Mouse (Mus musculus) left cerebral cortex, adult 8-10 months (tissue): ENCODE measurements around the gene Smim15. TPM values are rescaled to one million over a fixed set of nuclear protein-coding genes. Genes with fewer than 3 reads are reported as not detected.
A peak's percentile ranks its signal among the peaks of the same experiment; 100 is the strongest.

Experiments
- DNase-seq, 2 experiments: peaks; one replicate each; pipeline ENCODE4 v3.0.0; 2022; ENCODE audit warnings: low spot score in 2 of 2
- total RNA-seq, 4 experiments: library from RNA; stranded (reverse); gene quantifications; 2 replicates each; pipeline ENCODE4 v1.2.4; 2022

Smim15 gene
- total RNA-seq = 10 to 100 TPM; 39.2 to 48.6 (median 45.1) TPM

- DNase-seq = peak; percentile 67 to 80
Observed at GRCm38 (mm10) chr13:108044222-108044941, at the start of gene Smim15. Smim15 (plus strand) TSS chr13:108044446.

- DNase-seq = no peak
Observed at GRCm38 (mm10) chr13:107995211-107995610, 49.0 kb upstream of the Smim15 start.

- DNase-seq = no peak
Observed at GRCm38 (mm10) chr13:107996301-107996700, 47.9 kb upstream of the Smim15 start.

- DNase-seq = no peak
Observed at GRCm38 (mm10) chr13:108007861-108008260, 36.4 kb upstream of the Smim15 start.

GRCm38 (mm10) chr13:108013110-108013509 is 31.1 kb upstream of the Smim15 start:
- no peak for DNase-seq

- no peak for DNase-seq
Observed at GRCm38 (mm10) chr13:108013839-108014238, 30.4 kb upstream of the Smim15 start.

- no peak for DNase-seq
Observed at GRCm38 (mm10) chr13:108015166-108015565, 29.1 kb upstream of the Smim15 start.

- no peak for DNase-seq
Observed at GRCm38 (mm10) chr13:108017349-108017748, 26.9 kb upstream of the Smim15 start.

GRCm38 (mm10) chr13:108025802-108026201 is 18.4 kb upstream of the Smim15 start:
- DNase-seq = no peak

GRCm38 (mm10) chr13:108032789-108033188 is 11.5 kb upstream of the Smim15 start:
- DNase-seq = no peak

- DNase-seq = no peak
Observed at GRCm38 (mm10) chr13:108039375-108039774, 4.9 kb upstream of the Smim15 start.

- no peak for DNase-seq
Observed at GRCm38 (mm10) chr13:108039902-108040301, 4.3 kb upstream of the Smim15 start.

- no peak for DNase-seq
Observed at GRCm38 (mm10) chr13:108040451-108040850, 3.8 kb upstream of the Smim15 start.

- peak; percentile 36 to 66 for DNase-seq
Observed at GRCm38 (mm10) chr13:108041358-108041757, 2.9 kb upstream of the Smim15 start.

- peak in 1 of 2 experiments; percentile 45 for DNase-seq
Observed at GRCm38 (mm10) chr13:108043431-108044221, 620 bp upstream of the Smim15 start.

- no peak for DNase-seq
Observed at GRCm38 (mm10) chr13:108045646-108046045, 1.4 kb downstream of the Smim15 start.

GRCm38 (mm10) chr13:108046071-108046470 is 1.8 kb downstream of the Smim15 start:
- no peak for DNase-seq

GRCm38 (mm10) chr13:108046891-108047290 is 2.6 kb downstream of the Smim15 start:
- no peak for DNase-seq

GRCm38 (mm10) chr13:108047364-108047763 is 3.1 kb downstream of the Smim15 start:
- DNase-seq = peak in 1 of 2 experiments; percentile 16

- DNase-seq = no peak
Observed at GRCm38 (mm10) chr13:108056896-108057295, 12.7 kb downstream of the Smim15 start.

- no peak for DNase-seq
Observed at GRCm38 (mm10) chr13:108060286-108060885, 16.1 kb downstream of the Smim15 start.

- no peak for DNase-seq
Observed at GRCm38 (mm10) chr13:108060936-108061578, 16.8 kb downstream of the Smim15 start.
